ENCODE assay signal across 21 mouse cellular contexts in genomic region chr6:145240285-145240684, GRCm38 (mm10). TPM values are rescaled to one million over a fixed set of nuclear protein-coding genes. Genes with fewer than 3 reads are reported as not detected.
A peak's percentile ranks its signal among the peaks of the same experiment; 100 is the strongest.
DNase-seq lines count a peak whose midpoint lies in the region; ATAC-seq and TF ChIP-seq lines count a peak whose summit lies in the region.
"Had no signal": no experiment of that assay in that cellular context is flagged by ENCODE, and none has a peak within 500 bp of the region (broad histone marks: within the 10 kb centered on the region; RNA-seq: fewer than 3 reads in every experiment).

No protein-coding gene starts in this region.

- H3K36me3 ChIP-seq in lung, embryonic 16.5 days (ENCODE audit: control insufficient read depth, insufficient read depth, low read length) = peaks cover 7% of the 10 kb centered on the region
- H3K36me3 ChIP-seq in lung, postnatal 0 days (ENCODE audit: insufficient read depth, low read length) = no peaks in the 10 kb centered on the region

- TF ChIP-seq EP300 in lung, postnatal 0 days (IDR thresholded peaks at IDR 0.05) = 0 out of 2 replicates have a peak, but pooled peaks have one; percentile 52

- no peaks in the 10 kb centered on the region for H3K27me3 ChIP-seq in lung, embryonic 16.5 days (ENCODE audit: control insufficient read depth, insufficient read depth, low read depth, low read length)
- H3K27me3 ChIP-seq in lung, postnatal 0 days (replicated peaks; ENCODE audit: insufficient read depth, low read length) = no peaks in the 10 kb centered on the region
- H3K27me3 ChIP-seq: CH12.LX, Patski had no signal

- WGBS in lung, embryonic 16.5 days = 71% methylated on average over 6 of the region's 6 CpGs
- 54% methylated on average over 6 of the region's 6 CpGs for WGBS in lung, postnatal 0 days
- WGBS in lung, adult 2 months = 76% methylated on average over 6 of the region's 6 CpGs

- no peak overlapping the region for H3K4me3 ChIP-seq in lung, embryonic 16.5 days (ENCODE audit: low read length)
- no peak overlapping the region for H3K4me3 ChIP-seq in lung, postnatal 0 days (ENCODE audit: low read depth, low read length)
- H3K4me3 ChIP-seq in lung, adult 2 months (replicated peaks; ENCODE audit: extremely low read depth, low read depth, low read length) = no peak overlapping the region

- TF ChIP-seq CTCF in lung, postnatal 0 days (IDR thresholded peaks at IDR 0.05) = no peak
- no peak for TF ChIP-seq CTCF in lung, adult 2 months (IDR thresholded peaks at IDR 0.05; ENCODE audit: insufficient read depth, low read length)

- H3K9ac ChIP-seq in lung, embryonic 16.5 days (ENCODE audit: low read length) = no peak overlapping the region
- H3K9ac ChIP-seq in lung, postnatal 0 days (replicated peaks; ENCODE audit: low read depth) = no peak overlapping the region

- no peak for TF ChIP-seq POLR2A in lung, adult 2 months (IDR thresholded peaks at IDR 0.05; ENCODE audit: borderline replicate concordance, extremely low read depth, low read depth, low read length)

- ATAC-seq in lung, embryonic 16.5 days (ENCODE audit: low read depth) = no peak
- peak; percentile 87 for ATAC-seq in lung, postnatal 0 days
- ATAC-seq: activated CD4-positive, CD25-positive, alpha-beta regulatory T cell, adult 4 months; CD4-positive, CD25-positive, alpha-beta regulatory T cell, adult 4 months; Patski had no signal

- no peaks in the 10 kb centered on the region for H3K9me3 ChIP-seq in lung, embryonic 16.5 days (ENCODE audit: control insufficient read depth, low read length)
- H3K9me3 ChIP-seq in lung, postnatal 0 days (ENCODE audit: low read length) = no peaks in the 10 kb centered on the region
- H3K9me3 ChIP-seq: G1E had no signal

- no peaks in the 10 kb centered on the region for H3K4me1 ChIP-seq in lung, embryonic 16.5 days (replicated peaks; ENCODE audit: control insufficient read depth, insufficient read depth, low read length)
- H3K4me1 ChIP-seq in lung, postnatal 0 days (ENCODE audit: insufficient read depth, low read depth, low read length) = no peaks in the 10 kb centered on the region
- no peaks in the 10 kb centered on the region for H3K4me1 ChIP-seq in lung, adult 2 months (ENCODE audit: control insufficient read depth, insufficient read depth, low read length)

- no peak overlapping the region for H3K4me2 ChIP-seq in lung, embryonic 16.5 days (ENCODE audit: low read depth, low read length)
- H3K4me2 ChIP-seq in lung, postnatal 0 days (replicated peaks; ENCODE audit: low read depth, low read length) = no peak overlapping the region

- DNase-seq in lung, postnatal 14 days = no peak
- DNase-seq in lung, postnatal 0 days (ENCODE audit: low spot score) = peak; percentile 61
- DNase-seq in lung, postnatal 36 days = no peak
- peak; percentile 8 for DNase-seq in lung, postnatal 25 days (ENCODE audit: low spot score)
- no peak for DNase-seq in lung, adult 2 months
- DNase-seq: adrenal gland, adult 2 months; adrenal gland, adult 8-10 months; adrenal gland, postnatal 10 days; adrenal gland, postnatal 14 days; adrenal gland, postnatal 25 days; adrenal gland, postnatal 36 days; B cell, adult 2 months; cerebellum, adult 11 months; cerebellum, adult 11-12 months; cerebellum, adult 18-20 months had no signal

- peak overlapping the region; percentile 13; the same call in 1 of the 2 replicates for H3K27ac ChIP-seq in lung, embryonic 16.5 days (ENCODE audit: low read length)
- no peak overlapping the region for H3K27ac ChIP-seq in lung, postnatal 0 days (ENCODE audit: low read length)

RNA-seq across cellular contexts. Expression of gene Kras, which starts 9.8 kb away (rescaled TPM):
- 97.6 and 99.5 TPM in 2 replicates for polyA plus RNA-seq in lung, embryonic 16.5 days (2015; fragmentation: Nextera tagmentation; extraction: Ambion mirVana)
- polyA plus RNA-seq in lung, postnatal 0 days (2015; fragmentation: Nextera tagmentation; extraction: Ambion mirVana) = 90.5 and 98.6 TPM in 2 replicates
- polyA plus RNA-seq in lung, adult 2 months (2012; rRNA removed) = 23.2 and 27.7 TPM in 2 replicates

RNA-seq across cellular contexts. Expression of gene Etfrf1, which starts 29.4 kb away (rescaled TPM):
- polyA plus RNA-seq in lung, embryonic 16.5 days (2015; fragmentation: Nextera tagmentation; extraction: Ambion mirVana) = 28.1 and 29.0 TPM in 2 replicates
- polyA plus RNA-seq in lung, postnatal 0 days (2015; fragmentation: Nextera tagmentation; extraction: Ambion mirVana) = 26.3 and 30.1 TPM in 2 replicates
- 3.7 and 8.3 TPM in 2 replicates for polyA plus RNA-seq in lung, adult 2 months (2012; rRNA removed)

RNA-seq across cellular contexts. Expression of gene Casc1, which starts 29.5 kb away (rescaled TPM):
- polyA plus RNA-seq in lung, embryonic 16.5 days (2015; fragmentation: Nextera tagmentation; extraction: Ambion mirVana) = 1.5 and 3.2 TPM in 2 replicates
- 2.3 and 2.6 TPM in 2 replicates for polyA plus RNA-seq in lung, postnatal 0 days (2015; fragmentation: Nextera tagmentation; extraction: Ambion mirVana)
- polyA plus RNA-seq in lung, adult 2 months (2012; rRNA removed) = 3.2 and 4.5 TPM in 2 replicates
- polyA plus RNA-seq: G1E had no signal

Comparison
In these comparisons a context has a peak if more than half of its experiments do, and no peak if none do; other contexts are left out.
1. DNase-seq: peak in lung, postnatal 0 days (single experiment) and lung, postnatal 25 days (single experiment); none in lung, postnatal 14 days (single experiment), lung, postnatal 36 days (single experiment) and lung, adult 2 months (single experiment).